Mouse (Mus musculus) small intestine, adult 2 months (tissue): ENCODE measurements around the gene Tmem131.

ENCODE experiments used
- CTCF ChIP-seq: fragments of 200-500 bp; IDR thresholded peaks from 2 replicates; pipeline ENCODE4 v1.5.1; 2012; ENCODE audit warnings: low read depth, mild to moderate bottlenecking, control low read depth, inconsistent platforms, low read length, moderate library complexity, mixed read lengths; ENCODE audit not compliant: insufficient replicate concordance, insufficient read length; ENCODE audit errors: extremely low read depth
- POLR2A ChIP-seq: fragments of 200-500 bp; IDR thresholded peaks from 2 replicates; pipeline ENCODE4 v1.6.1; 2012; ENCODE audit warnings: low read depth, mild to moderate bottlenecking, control low read depth, inconsistent platforms, low read length, moderate library complexity

DNA sequence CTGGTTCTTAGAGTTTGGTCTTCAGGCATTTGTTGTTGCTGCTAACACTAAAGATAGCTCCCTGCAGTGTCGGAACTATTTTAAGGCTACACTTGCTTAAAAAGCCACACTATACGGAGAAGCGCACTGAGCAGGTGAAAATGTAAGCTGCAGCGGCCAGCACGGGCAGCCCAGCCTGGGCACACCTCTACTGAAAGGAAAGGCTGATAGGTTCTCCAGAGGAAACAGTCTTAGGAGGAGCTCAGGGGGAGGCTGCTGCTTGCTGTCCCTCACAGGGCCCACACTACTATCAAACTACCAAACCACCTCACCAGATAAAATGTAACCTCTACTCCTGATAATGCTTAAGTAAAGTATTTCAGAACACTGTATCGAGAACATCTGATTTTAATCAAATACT is 16.7 kb downstream of the Tmem131 start:
- TF ChIP-seq CTCF, result no peak
- no peak for TF ChIP-seq POLR2A
